8 mouse cellular contexts compared by ENCODE assay signal in genomic region chr1:193255488-193256288, GRCm38 (mm10). TPM values are rescaled to one million over a fixed set of nuclear protein-coding genes. Genes with fewer than 3 reads are reported as not detected.
DNase-seq lines count a peak whose midpoint lies in the region; ATAC-seq and TF ChIP-seq lines count a peak whose summit lies in the region.

No protein-coding gene starts in this region.

- H3K4me1 ChIP-seq in MEL (ENCODE audit: control insufficient read depth in 1 of 2, insufficient read depth in 2 of 2, low read length in 2 of 2) = no peaks in the 10 kb centered on the region
- H3K4me1 ChIP-seq in forebrain, embryonic 14.5 days (ENCODE audit: control insufficient read depth, insufficient read depth, low read length) = no peaks in the 10 kb centered on the region
- no peaks in the 10 kb centered on the region for H3K4me1 ChIP-seq in hindbrain, embryonic 11.5 days (replicated peaks; ENCODE audit: control insufficient read depth, insufficient read depth, low read length)
- no peaks in the 10 kb centered on the region for H3K4me1 ChIP-seq in lung, postnatal 0 days (ENCODE audit: insufficient read depth, low read depth, low read length)

- TF ChIP-seq EP300 in MEL (IDR thresholded peaks at IDR 0.05; ENCODE audit: low read depth in 1 of 2, low read length in 2 of 2) = no peak
- no peak; the same call in 1 of the 2 replicates for TF ChIP-seq EP300 in lung, postnatal 0 days (IDR thresholded peaks at IDR 0.05)

- no peak overlapping the region for H3K4me3 ChIP-seq in MEL (ENCODE audit: control insufficient read depth in 1 of 2, insufficient read depth in 1 of 2, low read depth in 2 of 2, low read length in 2 of 2)
- no peak overlapping the region for H3K4me3 ChIP-seq in forebrain, embryonic 14.5 days (ENCODE audit: low read depth, low read length)
- no peak overlapping the region for H3K4me3 ChIP-seq in hindbrain, embryonic 11.5 days (ENCODE audit: low read depth, low read length)
- H3K4me3 ChIP-seq in lung, postnatal 0 days (ENCODE audit: low read depth, low read length) = no peak overlapping the region

- H3K9me3 ChIP-seq in MEL (replicated peaks; ENCODE audit: insufficient read depth, low read length) = no peaks in the 10 kb centered on the region
- no peaks in the 10 kb centered on the region for H3K9me3 ChIP-seq in forebrain, embryonic 14.5 days (replicated peaks; ENCODE audit: control insufficient read depth, low read length)
- H3K9me3 ChIP-seq in hindbrain, embryonic 11.5 days (ENCODE audit: control insufficient read depth, low read length) = no peaks in the 10 kb centered on the region
- no peaks in the 10 kb centered on the region for H3K9me3 ChIP-seq in lung, postnatal 0 days (ENCODE audit: low read length)

- ATAC-seq in forebrain, embryonic 14.5 days = peak; percentile 37; the same call in 1 of the 2 replicates
- ATAC-seq in hindbrain, embryonic 11.5 days (ENCODE audit: low FRiP score) = peak; percentile 35; the same call in 1 of the 2 replicates
- ATAC-seq in lung, postnatal 0 days = peak; percentile 35
- ATAC-seq in erythroid progenitor cell, adult 5-6 weeks (replicated peaks; ENCODE audit: low FRiP score, poor library complexity, severe bottlenecking) = no peak

- WGBS in forebrain, embryonic 14.5 days = 32% methylated on average over 3 of the region's 3 CpGs
- WGBS in hindbrain, embryonic 11.5 days = 30% methylated on average over 3 of the region's 3 CpGs
- 33% methylated on average over 3 of the region's 3 CpGs for WGBS in lung, postnatal 0 days

- peak in 1 of 3 experiments; percentile 45; a peak in 2 of 6 replicates for TF ChIP-seq CTCF in MEL (IDR thresholded peaks at IDR 0.05 in 2 of 3, conservative IDR thresholded peaks at IDR 0.05 in 1 of 3; ENCODE audit: control insufficient read depth in 1 of 3, insufficient read depth in 1 of 3, low read depth in 2 of 3, low read length in 3 of 3, poor library complexity in 1 of 3, severe bottlenecking in 1 of 3)
- TF ChIP-seq CTCF in brain, embryonic 14.5 days (IDR thresholded peaks at IDR 0.05; ENCODE audit: borderline replicate concordance, extremely low read depth, insufficient read depth, insufficient read length) = peak; percentile 59; the same call in 1 of the 2 replicates
- TF ChIP-seq CTCF in lung, postnatal 0 days (IDR thresholded peaks at IDR 0.05) = peak; percentile 76

- H3K36me3 ChIP-seq in MEL (ENCODE audit: control insufficient read depth in 1 of 2, insufficient read depth in 2 of 2, low read length in 2 of 2) = no peaks in the 10 kb centered on the region
- H3K36me3 ChIP-seq in forebrain, embryonic 14.5 days (ENCODE audit: control insufficient read depth, insufficient read depth, low read length) = no peaks in the 10 kb centered on the region
- no peaks in the 10 kb centered on the region for H3K36me3 ChIP-seq in hindbrain, embryonic 11.5 days (ENCODE audit: control insufficient read depth, insufficient read depth, low read length)
- no peaks in the 10 kb centered on the region for H3K36me3 ChIP-seq in lung, postnatal 0 days (ENCODE audit: insufficient read depth, low read length)

- no peaks in the 10 kb centered on the region; a peak in 1 of 4 replicates for H3K27me3 ChIP-seq in MEL (ENCODE audit: control insufficient read depth in 1 of 2, insufficient read depth in 2 of 2, low read length in 2 of 2)
- no peaks in the 10 kb centered on the region for H3K27me3 ChIP-seq in forebrain, embryonic 14.5 days (replicated peaks; ENCODE audit: control insufficient read depth, insufficient read depth, low read length)
- no peaks in the 10 kb centered on the region for H3K27me3 ChIP-seq in hindbrain, embryonic 11.5 days (ENCODE audit: control insufficient read depth, insufficient read depth, low read length)
- H3K27me3 ChIP-seq in lung, postnatal 0 days (replicated peaks; ENCODE audit: insufficient read depth, low read length) = no peaks in the 10 kb centered on the region

- H3K4me2 ChIP-seq in forebrain, embryonic 14.5 days (ENCODE audit: low read length) = no peak overlapping the region
- no peak overlapping the region for H3K4me2 ChIP-seq in hindbrain, embryonic 11.5 days (replicated peaks; ENCODE audit: low read depth, low read length)
- H3K4me2 ChIP-seq in lung, postnatal 0 days (replicated peaks; ENCODE audit: low read depth, low read length) = no peak overlapping the region

- no peaks in the 10 kb centered on the region for H3K79me2 ChIP-seq in MEL (ENCODE audit: control insufficient read depth, insufficient read depth, low read length, poor library complexity)

- H3K27ac ChIP-seq in MEL (ENCODE audit: control insufficient read depth, low read depth, low read length) = no peak overlapping the region
- H3K27ac ChIP-seq in forebrain, embryonic 14.5 days (ENCODE audit: low read depth, low read length) = no peak overlapping the region
- no peak overlapping the region for H3K27ac ChIP-seq in hindbrain, embryonic 11.5 days (ENCODE audit: low read depth, low read length)
- no peak overlapping the region for H3K27ac ChIP-seq in lung, postnatal 0 days (ENCODE audit: low read length)

- peak; percentile 36 for TF ChIP-seq RAD21 in MEL (IDR thresholded peaks at IDR 0.05; ENCODE audit: low read depth, low read length)

- no peak overlapping the region for H3K9ac ChIP-seq in MEL (ENCODE audit: control insufficient read depth, low read depth, low read length, poor library complexity, severe bottlenecking)
- H3K9ac ChIP-seq in forebrain, embryonic 14.5 days (ENCODE audit: low read length) = no peak overlapping the region
- no peak overlapping the region for H3K9ac ChIP-seq in hindbrain, embryonic 11.5 days (ENCODE audit: low read depth, low read length)
- H3K9ac ChIP-seq in lung, postnatal 0 days (replicated peaks; ENCODE audit: low read depth) = no peak overlapping the region

- DNase-seq in MEL (ENCODE audit: low read depth, low spot score) = peak; percentile 18
- DNase-seq in brain, embryonic 14.5 days (ENCODE audit: low read depth) = peak; percentile 82
- DNase-seq in forebrain, embryonic 14.5 days (ENCODE audit: low spot score) = peak; percentile 87
- peak; percentile 74 for DNase-seq in hindbrain, embryonic 11.5 days (ENCODE audit: low spot score)
- DNase-seq in layer of hippocampus, adult 9-11 months = peak; percentile 63
- peak; percentile 83 for DNase-seq in lung, postnatal 0 days (ENCODE audit: low spot score)
- peak; percentile 67 for DNase-seq in right cerebral cortex, adult 18-20 months

- TF ChIP-seq POLR2A in MEL (IDR thresholded peaks at IDR 0.05; ENCODE audit: control insufficient read depth in 1 of 2, insufficient read depth in 1 of 2, low read depth in 1 of 2, low read length in 2 of 2, poor library complexity in 1 of 2) = no peak
- no peak for TF ChIP-seq POLR2A in brain, embryonic 14.5 days (IDR thresholded peaks at IDR 0.05; ENCODE audit: borderline replicate concordance, extremely low read depth, insufficient read depth, insufficient read length, poor library complexity, severe bottlenecking)

RNA-seq across cellular contexts. Expression of gene Hsd11b1, which starts 8.2 kb away (rescaled TPM):
- not detected in 2 replicates for total RNA-seq in MEL (2012; rRNA removed)
- not detected for polyA plus RNA-seq in MEL (2012; ENCODE audit: insufficient read depth in 1 of 2, insufficient read length in 2 of 2, low read depth in 1 of 2, low replicate concordance in 2 of 2, missing spikeins in 1 of 2)
- 0.09 and 0.37 TPM in 2 replicates for polyA plus RNA-seq in brain, embryonic 14.5 days (2012; rRNA removed)
- polyA plus RNA-seq in forebrain, embryonic 14.5 days (2014; fragmentation: Nextera tagmentation; extraction: Ambion mirVana) = 0.41 and 0.47 TPM in 2 replicates
- 0.54 TPM in 1 of 2 replicates, not detected in the other for polyA plus RNA-seq in hindbrain, embryonic 11.5 days (2014; fragmentation: Nextera tagmentation; extraction: Ambion mirVana)
- 184 and 200 TPM in 2 replicates for polyA plus RNA-seq in lung, postnatal 0 days (2015; fragmentation: Nextera tagmentation; extraction: Ambion mirVana)
- 23.8 and 24.7 TPM in 2 replicates for total RNA-seq in erythroid progenitor cell, adult 5-6 weeks (2015; ENCODE audit: low replicate concordance)
- total RNA-seq in erythroid progenitor cell, adult 5-6 weeks (2017; ENCODE audit: low replicate concordance) = 7.7 and 8.5 TPM in 2 replicates

RNA-seq across cellular contexts. Expression of gene G0s2, which starts 17.3 kb away (rescaled TPM):
- total RNA-seq in MEL (2012; rRNA removed) = not detected in 2 replicates
- polyA plus RNA-seq in MEL (2012; ENCODE audit: insufficient read depth in 1 of 2, insufficient read length in 2 of 2, low read depth in 1 of 2, low replicate concordance in 2 of 2, missing spikeins in 1 of 2) = not detected
- polyA plus RNA-seq in brain, embryonic 14.5 days (2012; rRNA removed) = 7.3 and 9.8 TPM in 2 replicates
- polyA plus RNA-seq in forebrain, embryonic 14.5 days (2014; fragmentation: Nextera tagmentation; extraction: Ambion mirVana) = 4.7 and 5.8 TPM in 2 replicates
- 6.3 and 7.5 TPM in 2 replicates for polyA plus RNA-seq in hindbrain, embryonic 11.5 days (2014; fragmentation: Nextera tagmentation; extraction: Ambion mirVana)
- polyA plus RNA-seq in lung, postnatal 0 days (2015; fragmentation: Nextera tagmentation; extraction: Ambion mirVana) = 185 and 216 TPM in 2 replicates
- total RNA-seq in erythroid progenitor cell, adult 5-6 weeks (2015; ENCODE audit: low replicate concordance) = 3.8 and 7.6 TPM in 2 replicates
- total RNA-seq in erythroid progenitor cell, adult 5-6 weeks (2017; ENCODE audit: low replicate concordance) = 2.3 and 6.8 TPM in 2 replicates

RNA-seq across cellular contexts. Expression of gene Lamb3, which starts 48.2 kb away (rescaled TPM):
- 0.35 TPM in 1 of 2 replicates, not detected in the other for total RNA-seq in MEL (2012; rRNA removed)
- under 1 TPM in 1 of 2 experiments, not detected in 1; 0.03 TPM for polyA plus RNA-seq in MEL (2012; ENCODE audit: insufficient read depth in 1 of 2, insufficient read length in 2 of 2, low read depth in 1 of 2, low replicate concordance in 2 of 2, missing spikeins in 1 of 2)
- 0.67 and 0.79 TPM in 2 replicates for polyA plus RNA-seq in brain, embryonic 14.5 days (2012; rRNA removed)
- polyA plus RNA-seq in forebrain, embryonic 14.5 days (2014; fragmentation: Nextera tagmentation; extraction: Ambion mirVana) = 0.80 and 0.85 TPM in 2 replicates
- 0.12 and 0.38 TPM in 2 replicates for polyA plus RNA-seq in hindbrain, embryonic 11.5 days (2014; fragmentation: Nextera tagmentation; extraction: Ambion mirVana)
- polyA plus RNA-seq in lung, postnatal 0 days (2015; fragmentation: Nextera tagmentation; extraction: Ambion mirVana) = 62.8 and 63.1 TPM in 2 replicates
- total RNA-seq in erythroid progenitor cell, adult 5-6 weeks (2015; ENCODE audit: low replicate concordance) = 13.0 TPM in 1 of 2 replicates, not detected in the other
- total RNA-seq in erythroid progenitor cell, adult 5-6 weeks (2017; ENCODE audit: low replicate concordance) = 1.3 TPM in 1 of 2 replicates, not detected in the other

RNA-seq across cellular contexts. Expression of gene Traf3ip3, which starts 54.2 kb away (rescaled TPM):
- total RNA-seq in MEL (2012; rRNA removed) = 5.2 and 7.2 TPM in 2 replicates
- polyA plus RNA-seq in MEL (2012; ENCODE audit: insufficient read depth in 1 of 2, insufficient read length in 2 of 2, low read depth in 1 of 2, low replicate concordance in 2 of 2, missing spikeins in 1 of 2) = 1 to 10 TPM in 1 of 2 experiments, not detected in 1; 9.7 TPM
- 0.82 and 0.96 TPM in 2 replicates for polyA plus RNA-seq in brain, embryonic 14.5 days (2012; rRNA removed)
- polyA plus RNA-seq in forebrain, embryonic 14.5 days (2014; fragmentation: Nextera tagmentation; extraction: Ambion mirVana) = 1.5 and 2.0 TPM in 2 replicates
- polyA plus RNA-seq in hindbrain, embryonic 11.5 days (2014; fragmentation: Nextera tagmentation; extraction: Ambion mirVana) = 1.9 and 2.3 TPM in 2 replicates
- 3.0 and 3.6 TPM in 2 replicates for polyA plus RNA-seq in lung, postnatal 0 days (2015; fragmentation: Nextera tagmentation; extraction: Ambion mirVana)
- 13.0 and 59.9 TPM in 2 replicates for total RNA-seq in erythroid progenitor cell, adult 5-6 weeks (2015; ENCODE audit: low replicate concordance)
- total RNA-seq in erythroid progenitor cell, adult 5-6 weeks (2017; ENCODE audit: low replicate concordance) = 6.7 and 8.6 TPM in 2 replicates

Comparison
In these comparisons a context has a peak if more than half of its experiments do, and no peak if none do; other contexts are left out.
1. DNase-seq: peak in every context shown above with its lines; median percentile 87 in forebrain, embryonic 14.5 days; 83 in lung, postnatal 0 days; 82 in brain, embryonic 14.5 days; 74 in hindbrain, embryonic 11.5 days; 67 in right cerebral cortex, adult 18-20 months; 63 in layer of hippocampus, adult 9-11 months; 18 in MEL.
2. RNA of gene Hsd11b1, which starts 8.2 kb away (polyA plus RNA-seq): 184 to 200 TPM in lung, postnatal 0 days; 0.41 to 0.47 TPM in forebrain, embryonic 14.5 days, 0.09 to 0.37 TPM in brain, embryonic 14.5 days, 0.54 TPM in hindbrain, embryonic 11.5 days and not detected in MEL; every median in the first group is over 100 times any median in the second.
3. RNA of gene G0s2, which starts 17.3 kb away (polyA plus RNA-seq): 185 to 216 TPM in lung, postnatal 0 days; 6.3 to 7.5 TPM in hindbrain, embryonic 11.5 days, 7.3 to 9.8 TPM in brain, embryonic 14.5 days, 4.7 to 5.8 TPM in forebrain, embryonic 14.5 days and not detected in MEL; every median in the first group is over 10 times any median in the second.
4. RNA of gene Lamb3, which starts 48.2 kb away (polyA plus RNA-seq): 62.8 to 63.1 TPM in lung, postnatal 0 days; 0.80 to 0.85 TPM in forebrain, embryonic 14.5 days, 0.67 to 0.79 TPM in brain, embryonic 14.5 days, 0.12 to 0.38 TPM in hindbrain, embryonic 11.5 days and 0.03 TPM in MEL; every median in the first group is over 10 times any median in the second.